Mouse (Mus musculus) forebrain, embryonic 11.5 days (tissue): ENCODE measurements at regions not wholly inside any gene's neighbourhood (a gene's known extent, or its start where the extent isn't known, plus 50 kb on each side); places are given as distances from the start of the nearest gene placed in this dataset.

Source experiments
- ATAC-seq: fragments of 200-750 bp; cut with Nextera tagmentation; replicated peaks from 2 replicates; pipeline ENCODE4 v1.8.0; 2017; ENCODE audit warnings: moderate TSS enrichment; ENCODE audit not compliant: low FRiP score
- DNase-seq: peaks from one replicate; pipeline ENCODE4 v3.0.0-alpha.2; 2017; ENCODE audit warnings: low spot score
- H3K27ac ChIP-seq: fragments of 300-500 bp; sonication (generic); 2 replicates; pipeline ENCODE4 v1.5.1; 2014; ENCODE audit warnings: low read depth, low read length
- H3K27me3 ChIP-seq: fragments of 300-500 bp; sonication (generic); 2 replicates; pipeline ENCODE4 v1.6.1; 2014; ENCODE audit warnings: mild to moderate bottlenecking, low read length, mixed read lengths; ENCODE audit not compliant: control insufficient read depth, insufficient read depth
- H3K36me3 ChIP-seq: fragments of 300-500 bp; sonication (generic); 2 replicates; pipeline ENCODE4 v1.6.1; 2014; ENCODE audit warnings: mild to moderate bottlenecking, low read length, moderate library complexity, mixed read lengths; ENCODE audit not compliant: control insufficient read depth, insufficient read depth
- H3K4me1 ChIP-seq: fragments of 300-500 bp; sonication (generic); replicated peaks from 2 replicates; pipeline ENCODE4 v1.6.1; 2014; ENCODE audit warnings: low read length, mixed read lengths; ENCODE audit not compliant: control insufficient read depth, insufficient read depth
- H3K4me2 ChIP-seq: fragments of 300-500 bp; sonication (generic); 2 replicates; pipeline ENCODE4 v1.6.1; 2014; ENCODE audit warnings: low read depth, mild to moderate bottlenecking, low read length, moderate library complexity, mixed read lengths; ENCODE audit not compliant: severe bottlenecking
- H3K4me3 ChIP-seq: fragments of 300-500 bp; sonication (generic); 2 replicates; pipeline ENCODE4 v1.5.1; 2014; ENCODE audit warnings: low read depth, low read length
- H3K9ac ChIP-seq: fragments of 300-500 bp; sonication (generic); 2 replicates; pipeline ENCODE4 v1.6.1; 2014; ENCODE audit warnings: low read length
- H3K9me3 ChIP-seq: fragments of 300-500 bp; sonication (generic); 2 replicates; pipeline ENCODE4 v1.6.1; 2016; ENCODE audit warnings: low read length, mixed read lengths; ENCODE audit not compliant: control insufficient read depth
- WGBS: fragments of 180-500 bp; shearing (Covaris S2); extraction: QIAGEN DNeasy Blood & Tissue Kit; methylation state at CpG from one replicate; pipeline ENCODE4 v1.1.7; 2014; 5-methylcytosine and 5-hydroxymethylcytosine counted together

DNA sequence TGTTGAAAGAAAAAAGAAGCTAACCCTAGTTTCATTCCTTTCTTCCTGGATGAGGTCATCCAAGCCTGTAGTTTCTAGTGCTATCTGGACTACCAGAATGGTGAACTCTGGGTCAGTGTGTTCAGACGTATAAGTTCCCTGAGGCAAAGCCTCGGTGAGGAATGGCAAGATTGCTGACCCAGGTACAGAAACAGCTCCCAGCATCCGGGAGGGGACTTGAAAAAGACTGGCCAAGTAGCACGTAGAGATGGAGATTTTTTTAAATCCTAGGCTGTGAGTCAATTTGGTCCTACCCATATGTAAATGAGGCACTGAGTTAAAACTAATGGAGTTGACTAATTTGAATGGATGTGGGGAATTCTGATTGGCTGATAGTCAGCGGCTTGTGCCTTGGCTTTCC is 55.0 kb upstream of the Gm11084 start:
- 29% methylated on average over 5 of the region's 5 CpGs for WGBS
- H3K27ac ChIP-seq = no peak overlapping the region
- no peaks in the 10 kb centered on the region for H3K36me3 ChIP-seq
- H3K4me1 ChIP-seq = no peaks in the 10 kb centered on the region
- H3K4me2 ChIP-seq = no peak overlapping the region
- H3K27me3 ChIP-seq = no peaks in the 10 kb centered on the region
- H3K4me3 ChIP-seq = no peak overlapping the region
- no peak for ATAC-seq
- H3K9ac ChIP-seq = no peak overlapping the region
- no peaks in the 10 kb centered on the region for H3K9me3 ChIP-seq
- no peak for DNase-seq

DNA sequence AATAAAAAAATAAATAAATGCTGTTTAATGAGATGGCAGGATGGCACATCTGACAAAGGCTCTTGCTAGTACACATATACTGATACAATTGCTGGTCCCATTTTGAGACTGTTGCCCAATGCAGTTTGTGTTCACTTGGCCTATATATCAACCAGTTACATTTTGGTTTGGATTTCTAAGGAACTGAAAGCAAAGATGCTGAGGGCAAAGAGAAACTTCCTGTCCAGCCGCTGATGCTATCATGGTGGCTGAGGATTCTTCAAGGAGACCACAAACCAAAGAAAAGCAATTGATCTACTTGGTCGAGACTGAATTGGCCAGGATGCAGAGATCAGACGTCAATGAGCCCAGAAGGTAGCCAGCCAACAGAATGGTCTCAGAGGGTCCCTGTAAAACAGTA is 53.5 kb upstream of the Gm11084 start:
- no peak for ATAC-seq
- H3K36me3 ChIP-seq = no peaks in the 10 kb centered on the region
- no peak overlapping the region for H3K27ac ChIP-seq
- 89% methylated on average over 3 of the region's 3 CpGs for WGBS
- H3K4me1 ChIP-seq = no peaks in the 10 kb centered on the region
- no peak for DNase-seq
- H3K4me2 ChIP-seq = no peak overlapping the region
- H3K4me3 ChIP-seq = no peak overlapping the region
- no peak overlapping the region for H3K9ac ChIP-seq
- no peaks in the 10 kb centered on the region for H3K27me3 ChIP-seq
- H3K9me3 ChIP-seq = no peaks in the 10 kb centered on the region

DNA sequence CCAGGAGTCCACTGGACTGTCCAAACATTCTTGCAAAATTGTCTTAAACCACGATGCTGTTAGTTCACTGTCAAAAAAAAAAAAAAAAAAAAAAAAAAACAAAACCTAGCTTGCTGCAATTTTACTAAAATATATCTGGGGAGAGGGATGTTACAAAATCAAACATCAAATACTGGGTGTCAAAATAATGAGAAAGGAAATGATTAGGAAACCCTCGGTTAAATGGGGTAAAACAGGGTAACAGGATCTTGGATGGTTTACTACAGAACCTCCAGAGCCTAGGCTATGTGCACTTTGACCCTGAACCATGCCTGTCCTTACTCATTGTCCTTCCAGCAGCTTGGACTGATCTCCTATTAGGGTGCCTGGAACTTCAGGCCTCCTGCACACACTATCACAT is 52.8 kb upstream of the Gm11084 start:
- Histone ChIP-seq H3K9ac (no peak overlapping the region), H3K27ac (no peak overlapping the region), H3K27me3 (no peaks in the 10 kb centered on the region), H3K4me3 (no peak overlapping the region), H3K4me2 (no peak overlapping the region), H3K36me3 (no peaks in the 10 kb centered on the region), H3K4me1 (no peaks in the 10 kb centered on the region), H3K9me3 (no peaks in the 10 kb centered on the region)
- ATAC-seq (no peak), DNase-seq (no peak)
- 68% methylated on average over 2 of the region's 2 CpGs for WGBS

DNA sequence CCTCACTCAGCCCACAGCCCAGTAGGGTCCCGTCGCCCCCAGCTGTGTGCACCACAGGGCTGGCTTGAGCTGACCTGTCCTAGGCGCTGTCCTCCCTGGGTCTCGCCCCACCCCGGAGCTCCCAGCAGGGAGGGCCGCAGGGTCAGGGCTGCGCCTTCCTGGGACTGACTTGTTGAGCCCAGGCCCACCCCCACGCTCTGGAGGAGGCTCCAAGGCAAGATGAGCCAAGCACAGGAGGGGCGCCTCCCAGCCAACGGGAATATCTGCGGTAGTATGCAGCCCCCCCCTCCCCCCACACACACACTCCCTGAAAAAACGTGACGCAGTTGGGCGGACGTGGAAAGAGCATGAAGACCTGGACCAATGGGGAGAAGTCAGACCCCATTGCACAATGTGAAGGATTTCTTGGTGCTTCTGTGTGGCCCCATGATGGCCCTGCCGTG is 51.8 kb upstream of the Gm11084 start:
- no peak overlapping the region for H3K4me3 ChIP-seq
- no peak overlapping the region for H3K27ac ChIP-seq
- no peaks in the 10 kb centered on the region for H3K9me3 ChIP-seq
- ATAC-seq (no peak), DNase-seq (peak; percentile 70)
- H3K27me3 ChIP-seq = no peaks in the 10 kb centered on the region
- H3K9ac ChIP-seq = no peak overlapping the region
- no peaks in the 10 kb centered on the region for H3K36me3 ChIP-seq
- H3K4me2 ChIP-seq = peak overlapping the region; percentile 12; the same call in 1 of the 2 replicates
- H3K4me1 ChIP-seq = no peaks in the 10 kb centered on the region
- 14% methylated on average over 16 of the region's 16 CpGs for WGBS

DNA sequence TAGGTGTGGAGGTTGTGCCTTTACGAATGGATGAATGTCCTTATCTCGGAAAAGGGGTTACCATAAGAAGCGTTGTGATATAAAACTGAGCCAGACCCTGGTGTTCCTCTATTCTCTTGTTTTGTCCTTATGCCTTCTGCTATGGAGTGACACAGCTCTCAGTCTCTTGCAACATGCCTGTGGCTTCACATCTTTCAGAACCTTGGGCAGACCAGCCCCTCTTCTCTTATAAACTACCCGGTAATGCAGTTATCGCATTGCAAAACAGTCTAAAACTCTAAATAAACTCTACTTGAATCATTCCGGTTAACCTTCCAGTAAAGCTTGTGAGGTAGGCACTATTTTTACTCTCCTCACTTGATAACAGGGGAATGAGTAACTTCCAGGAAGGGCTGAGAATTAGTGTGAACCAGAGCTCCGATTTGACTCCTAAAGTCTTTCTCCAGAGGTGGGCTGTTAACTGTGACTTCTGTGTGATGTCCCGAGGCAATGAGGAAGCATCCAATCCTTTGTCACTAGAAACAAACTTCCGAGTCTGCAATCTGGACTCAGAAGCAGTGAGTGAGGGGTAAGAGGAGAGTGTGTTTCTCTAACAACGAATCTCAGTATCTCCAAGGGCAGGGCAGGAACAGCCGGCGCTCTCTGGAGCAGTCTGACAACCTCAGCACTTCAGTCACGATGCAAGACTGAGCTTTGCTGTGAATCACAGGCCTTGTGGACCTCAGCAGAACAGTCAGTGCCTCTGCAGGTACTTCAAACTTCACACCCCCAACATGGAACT is 50.9 kb upstream of the Gm11084 start:
- no peak overlapping the region for H3K4me3 ChIP-seq
- no peak overlapping the region for H3K4me2 ChIP-seq
- no peak overlapping the region for H3K27ac ChIP-seq
- DNase-seq = no peak
- no peaks in the 10 kb centered on the region for H3K36me3 ChIP-seq
- ATAC-seq = no peak
- 62% methylated on average over 13 of the region's 13 CpGs for WGBS
- no peaks in the 10 kb centered on the region for H3K27me3 ChIP-seq
- H3K9me3 ChIP-seq = no peaks in the 10 kb centered on the region
- H3K4me1 ChIP-seq = no peaks in the 10 kb centered on the region
- no peak overlapping the region for H3K9ac ChIP-seq
